15 mouse cellular contexts compared by ENCODE assay signal in the genomic region with DNA sequence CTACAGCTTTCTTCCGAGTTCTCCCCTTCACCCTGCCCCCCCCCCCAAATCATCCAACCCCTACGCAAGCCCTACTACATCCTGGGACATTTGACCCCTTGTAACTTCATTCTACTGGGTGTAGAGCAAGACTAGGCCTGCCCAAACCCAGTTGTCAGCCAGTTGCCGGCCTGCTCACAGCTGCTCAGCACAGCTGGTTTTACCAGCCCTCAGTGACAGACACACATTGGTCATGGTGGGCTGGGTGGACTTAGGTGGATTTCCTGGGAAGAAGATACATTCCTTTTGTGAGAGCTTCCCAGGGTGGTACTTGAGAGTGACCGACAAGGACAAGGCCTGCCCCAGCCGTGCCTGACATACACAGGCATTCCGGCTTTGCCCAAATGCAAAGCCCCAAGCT. TPM values are rescaled to one million over a fixed set of nuclear protein-coding genes. Genes with fewer than 3 reads are reported as not detected.
DNase-seq lines count a peak whose midpoint lies in the region; ATAC-seq lines count a peak whose summit lies in the region.
"Had no signal": no experiment of that assay in that cellular context is flagged by ENCODE, and none has a peak within 500 bp of the region (broad histone marks: within the 10 kb centered on the region; RNA-seq: fewer than 3 reads in every experiment).

No protein-coding gene starts in this region.

- WGBS in heart, embryonic 15.5 days: 66% methylated on average over 6 of the region's 6 CpGs
- WGBS in midbrain, embryonic 10.5 days: 91% methylated on average over 6 of the region's 6 CpGs
- 92% methylated on average over 6 of the region's 6 CpGs for WGBS in midbrain, embryonic 15.5 days
- 84% methylated on average over 6 of the region's 6 CpGs for WGBS in intestine, embryonic 16.5 days

- H3K4me3 ChIP-seq in heart, embryonic 15.5 days: no peak overlapping the region
- H3K4me3 ChIP-seq in midbrain, embryonic 10.5 days: no peak overlapping the region
- no peak overlapping the region for H3K4me3 ChIP-seq in midbrain, embryonic 15.5 days
- no peak overlapping the region for H3K4me3 ChIP-seq in intestine, embryonic 16.5 days (ENCODE audit: low read length)
- H3K4me3 ChIP-seq: forebrain, embryonic 13.5 days had no signal

- no peak overlapping the region for H3K4me2 ChIP-seq in heart, embryonic 15.5 days
- H3K4me2 ChIP-seq in midbrain, embryonic 15.5 days: no peak overlapping the region
- H3K4me2 ChIP-seq in intestine, embryonic 16.5 days (ENCODE audit: low read depth, low read length): no peak overlapping the region
- H3K4me2 ChIP-seq: forebrain, embryonic 13.5 days had no signal

- H3K4me1 ChIP-seq in heart, embryonic 15.5 days (replicated peaks): peaks cover 60% of the 10 kb centered on the region
- H3K4me1 ChIP-seq in midbrain, embryonic 10.5 days: peaks cover 56% of the 10 kb centered on the region
- H3K4me1 ChIP-seq in midbrain, embryonic 15.5 days: peaks cover 36% of the 10 kb centered on the region
- H3K4me1 ChIP-seq in intestine, embryonic 16.5 days (ENCODE audit: control insufficient read depth, insufficient read depth, low read length): peaks cover 18% of the 10 kb centered on the region

- peak overlapping the region; percentile 84 for H3K27ac ChIP-seq in heart, embryonic 15.5 days
- peak overlapping the region; percentile 93 for H3K27ac ChIP-seq in midbrain, embryonic 10.5 days (replicated peaks)
- H3K27ac ChIP-seq in midbrain, embryonic 15.5 days: no peak overlapping the region
- H3K27ac ChIP-seq in intestine, embryonic 16.5 days (ENCODE audit: low read length): peak overlapping the region; percentile 23
- H3K27ac ChIP-seq: forebrain, embryonic 13.5 days had no signal

- DNase-seq in heart, postnatal 4 days: no peak
- no peak for DNase-seq in midbrain, embryonic 10.5 days (ENCODE audit: low spot score)
- no peak for DNase-seq in spleen, postnatal 10 days (ENCODE audit: low spot score in 2 of 2)
- DNase-seq in left cerebral cortex, adult 18-20 months (ENCODE audit: low spot score in 2 of 2): no peak
- DNase-seq: adrenal gland, postnatal 25 days; cerebellum, postnatal 25 days; kidney, adult 2 months; thymus, adult 18-20 months had no signal

- no peaks in the 10 kb centered on the region for H3K36me3 ChIP-seq in heart, embryonic 15.5 days
- no peaks in the 10 kb centered on the region for H3K36me3 ChIP-seq in midbrain, embryonic 10.5 days
- H3K36me3 ChIP-seq in midbrain, embryonic 15.5 days (replicated peaks): no peaks in the 10 kb centered on the region
- H3K36me3 ChIP-seq in intestine, embryonic 16.5 days (ENCODE audit: control insufficient read depth, insufficient read depth, low read length): no peaks in the 10 kb centered on the region

- H3K27me3 ChIP-seq in heart, embryonic 15.5 days: no peaks in the 10 kb centered on the region
- no peaks in the 10 kb centered on the region for H3K27me3 ChIP-seq in midbrain, embryonic 10.5 days (ENCODE audit: low read depth, poor library complexity, severe bottlenecking)
- H3K27me3 ChIP-seq in midbrain, embryonic 15.5 days (replicated peaks): no peaks in the 10 kb centered on the region
- H3K27me3 ChIP-seq in intestine, embryonic 16.5 days (replicated peaks; ENCODE audit: control insufficient read depth, insufficient read depth, low read length): no peaks in the 10 kb centered on the region
- H3K27me3 ChIP-seq: forebrain, embryonic 13.5 days had no signal

- no peak for ATAC-seq in heart, embryonic 15.5 days (replicated peaks; ENCODE audit: insufficient number of reproducible peaks, insufficient read depth, low FRiP score, low read depth)
- no peak for ATAC-seq in midbrain, embryonic 15.5 days (replicated peaks)
- ATAC-seq in intestine, embryonic 16.5 days: no peak
- ATAC-seq: forebrain, embryonic 13.5 days had no signal

- no peak overlapping the region for H3K9ac ChIP-seq in heart, embryonic 15.5 days
- H3K9ac ChIP-seq in midbrain, embryonic 15.5 days: no peak overlapping the region
- no peak overlapping the region for H3K9ac ChIP-seq in intestine, embryonic 16.5 days (ENCODE audit: low read depth, low read length)
- H3K9ac ChIP-seq: forebrain, embryonic 13.5 days had no signal

- no peaks in the 10 kb centered on the region for H3K9me3 ChIP-seq in heart, embryonic 15.5 days (replicated peaks)
- no peaks in the 10 kb centered on the region for H3K9me3 ChIP-seq in midbrain, embryonic 10.5 days (replicated peaks)
- H3K9me3 ChIP-seq in midbrain, embryonic 15.5 days: no peaks in the 10 kb centered on the region
- no peaks in the 10 kb centered on the region for H3K9me3 ChIP-seq in intestine, embryonic 16.5 days (ENCODE audit: control insufficient read depth, low read length)
- H3K9me3 ChIP-seq: forebrain, embryonic 13.5 days had no signal

RNA-seq across cellular contexts. Expression of gene Cpa5, which starts 10.2 kb away (rescaled TPM):
- 0.32 and 0.58 TPM in 2 replicates for polyA plus RNA-seq in heart, embryonic 15.5 days (2015; fragmentation: Nextera tagmentation; extraction: Ambion mirVana)
- under 1 TPM; 0.20 to 0.38 TPM for total RNA-seq in heart, postnatal 4 days (2021)
- 0.30 and 0.74 TPM in 2 replicates for polyA plus RNA-seq in midbrain, embryonic 10.5 days (2016; fragmentation: Nextera tagmentation; extraction: Ambion mirVana)
- polyA plus RNA-seq in midbrain, embryonic 15.5 days (2015; fragmentation: Nextera tagmentation; extraction: Ambion mirVana): not detected in 2 replicates
- polyA plus RNA-seq in intestine, embryonic 16.5 days (2015; fragmentation: Nextera tagmentation; extraction: Ambion mirVana): not detected in 2 replicates
- total RNA-seq in left cerebral cortex, adult 18-20 months (2021): not detected
- total RNA-seq: adrenal gland, postnatal 25 days had no signal
- polyA plus RNA-seq: hindbrain, embryonic 11.5 days; kidney, adult 2 months; large intestine, adult 2 months; liver, embryonic 16.5 days had no signal

RNA-seq across cellular contexts. Expression of gene Cpa1, which starts 18.0 kb away (rescaled TPM):
- 3.2 and 5.0 TPM in 2 replicates for polyA plus RNA-seq in heart, embryonic 15.5 days (2015; fragmentation: Nextera tagmentation; extraction: Ambion mirVana)
- total RNA-seq in heart, postnatal 4 days (2021): 1 to 10 TPM; 3.4 to 3.7 TPM
- 0.19 TPM in 1 of 2 replicates, not detected in the other for polyA plus RNA-seq in midbrain, embryonic 10.5 days (2016; fragmentation: Nextera tagmentation; extraction: Ambion mirVana)
- 0.63 and 0.89 TPM in 2 replicates for polyA plus RNA-seq in midbrain, embryonic 15.5 days (2015; fragmentation: Nextera tagmentation; extraction: Ambion mirVana)
- polyA plus RNA-seq in intestine, embryonic 16.5 days (2015; fragmentation: Nextera tagmentation; extraction: Ambion mirVana): 358 and 408 TPM in 2 replicates
- total RNA-seq in left cerebral cortex, adult 18-20 months (2021): not detected
- total RNA-seq: adrenal gland, postnatal 25 days had no signal

RNA-seq across cellular contexts. Expression of gene Cpa4, which starts 52.8 kb away (rescaled TPM):
- polyA plus RNA-seq in heart, embryonic 15.5 days (2015; fragmentation: Nextera tagmentation; extraction: Ambion mirVana): 1.6 and 2.4 TPM in 2 replicates
- under 1 TPM; 0.16 to 0.19 TPM for total RNA-seq in heart, postnatal 4 days (2021)
- 1.3 and 2.3 TPM in 2 replicates for polyA plus RNA-seq in midbrain, embryonic 10.5 days (2016; fragmentation: Nextera tagmentation; extraction: Ambion mirVana)
- 1.0 and 1.5 TPM in 2 replicates for polyA plus RNA-seq in midbrain, embryonic 15.5 days (2015; fragmentation: Nextera tagmentation; extraction: Ambion mirVana)
- 0.39 and 0.58 TPM in 2 replicates for polyA plus RNA-seq in intestine, embryonic 16.5 days (2015; fragmentation: Nextera tagmentation; extraction: Ambion mirVana)
- under 1 TPM; 0.19 to 0.21 TPM for total RNA-seq in left cerebral cortex, adult 18-20 months (2021)
- polyA plus RNA-seq: kidney, adult 2 months; large intestine, adult 2 months had no signal

Comparison
In these comparisons a context has a peak if more than half of its experiments do, and no peak if none do; other contexts are left out.
1. RNA of gene Cpa1, which starts 18.0 kb away (polyA plus RNA-seq): 358 to 408 TPM in intestine, embryonic 16.5 days; 3.2 to 5.0 TPM in heart, embryonic 15.5 days, 0.63 to 0.89 TPM in midbrain, embryonic 15.5 days and 0.19 TPM in midbrain, embryonic 10.5 days; every median in the first group is over 10 times any median in the second.